Mouse (Mus musculus): ENCODE data around the gene Sapcd1. TPM values are rescaled to one million over a fixed set of nuclear protein-coding genes. Genes with fewer than 3 reads are reported as not detected.
A peak's percentile ranks its signal among the peaks of the same experiment; 100 is the strongest.

Sapcd1 gene
- polyA plus RNA-seq, 1 experiment, result 0.87 TPM

DNA sequence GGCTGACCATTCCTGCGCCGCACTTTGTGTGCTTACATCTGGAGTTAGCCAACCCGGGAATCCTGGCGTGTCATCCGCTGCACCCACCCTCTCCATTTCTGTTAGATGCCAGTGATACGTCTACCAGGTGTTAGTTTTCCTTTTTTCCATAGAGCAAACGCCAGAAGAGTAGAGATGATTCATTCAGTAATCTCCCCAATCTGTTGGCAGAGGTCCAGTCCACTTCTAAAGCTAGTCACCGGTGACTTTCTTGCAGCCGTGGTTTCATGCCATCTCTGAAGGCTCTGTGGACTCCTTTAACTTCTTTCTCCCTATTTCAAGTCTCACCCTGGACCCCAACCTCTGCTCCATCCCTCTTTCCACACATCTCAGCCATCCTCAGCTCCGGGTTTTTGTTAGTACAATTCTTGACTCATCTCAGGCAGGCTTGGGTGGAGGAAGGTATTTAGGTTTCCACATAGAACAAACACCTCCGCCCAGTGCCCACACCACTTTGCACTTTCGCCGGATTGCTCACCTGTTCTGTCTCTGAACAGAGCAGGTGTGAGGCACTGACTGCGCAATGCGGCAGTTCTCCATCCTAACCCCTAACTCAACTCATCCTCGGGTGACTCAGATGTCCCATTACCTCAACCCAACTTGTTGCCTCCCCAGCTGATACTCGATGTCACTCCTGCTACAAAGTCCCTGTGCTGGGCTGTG lies 40.5 kb upstream of the Sapcd1 start:
- Histone ChIP-seq H3K36me3 (ENCODE audit: control insufficient read depth, insufficient read depth, low read length) (no peaks in the 10 kb centered on the region), H3K27me3 (ENCODE audit: control insufficient read depth, insufficient read depth, low read length) (no peaks in the 10 kb centered on the region; the same call in 1 of the 2 replicates), H3K27ac (ENCODE audit: insufficient read depth, low read depth, low read length) (no peak overlapping the region), H3K4me3 (ENCODE audit: low read depth, low read length) (no peak overlapping the region), H3K4me1 (ENCODE audit: control insufficient read depth, insufficient read depth, insufficient read length, low read length) (peaks cover 15% of the 10 kb centered on the region)
- 37% methylated on average over 17 of the region's 17 CpGs for WGBS
- TF ChIP-seq POLR2A (IDR thresholded peaks at IDR 0.05; ENCODE audit: low read depth, low read length) (no peak), CTCF (IDR thresholded peaks at IDR 0.05; ENCODE audit: extremely low read depth, insufficient read length, insufficient replicate concordance, low read depth, low read length) (no peak)

DNA sequence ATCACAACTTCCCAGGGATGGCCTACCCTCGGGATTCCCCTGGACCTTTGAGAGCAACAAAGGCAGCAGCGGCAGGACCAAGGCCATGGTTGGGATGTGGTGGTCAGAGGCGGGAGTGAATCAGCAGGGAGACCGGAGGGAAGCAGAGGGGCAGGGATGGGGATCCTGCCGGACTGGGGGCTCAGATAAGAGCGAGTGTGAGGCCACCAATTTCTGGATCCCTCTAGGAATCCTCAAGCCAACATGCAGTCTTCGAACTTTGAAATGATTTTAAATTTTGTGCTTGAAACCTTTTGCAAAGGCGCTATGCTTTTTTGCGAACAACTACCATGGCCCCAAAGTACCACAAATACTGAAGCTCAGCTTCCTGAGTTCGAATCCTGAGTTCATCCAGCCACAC lies 38.3 kb upstream of the Sapcd1 start, which contains the start of gene Mpig6b:
Gene Mpig6b, minus strand, starts transcription at position 101 of the 400 bp plus-strand sequence.
- Histone ChIP-seq H3K27ac (ENCODE audit: insufficient read depth, low read depth, low read length) (peak within 1 kb of the TSS; percentile 83), H3K36me3 (ENCODE audit: control insufficient read depth, insufficient read depth, low read length) (no peaks in the 10 kb centered on the region), H3K4me1 (ENCODE audit: control insufficient read depth, insufficient read depth, insufficient read length, low read length) (peaks cover 21% of the 10 kb centered on the region), H3K4me3 (ENCODE audit: low read depth, low read length) (peak within 1 kb of the TSS; percentile 60), H3K27me3 (ENCODE audit: control insufficient read depth, insufficient read depth, low read length) (no peaks in the 10 kb centered on the region; the same call in 1 of the 2 replicates)
- 78% methylated on average over 10 of the region's 10 CpGs for WGBS
- TF ChIP-seq CTCF (IDR thresholded peaks at IDR 0.05; ENCODE audit: extremely low read depth, insufficient read length, insufficient replicate concordance, low read depth, low read length), result no peak
- TF ChIP-seq POLR2A (IDR thresholded peaks at IDR 0.05; ENCODE audit: low read depth, low read length), result no peak

DNA sequence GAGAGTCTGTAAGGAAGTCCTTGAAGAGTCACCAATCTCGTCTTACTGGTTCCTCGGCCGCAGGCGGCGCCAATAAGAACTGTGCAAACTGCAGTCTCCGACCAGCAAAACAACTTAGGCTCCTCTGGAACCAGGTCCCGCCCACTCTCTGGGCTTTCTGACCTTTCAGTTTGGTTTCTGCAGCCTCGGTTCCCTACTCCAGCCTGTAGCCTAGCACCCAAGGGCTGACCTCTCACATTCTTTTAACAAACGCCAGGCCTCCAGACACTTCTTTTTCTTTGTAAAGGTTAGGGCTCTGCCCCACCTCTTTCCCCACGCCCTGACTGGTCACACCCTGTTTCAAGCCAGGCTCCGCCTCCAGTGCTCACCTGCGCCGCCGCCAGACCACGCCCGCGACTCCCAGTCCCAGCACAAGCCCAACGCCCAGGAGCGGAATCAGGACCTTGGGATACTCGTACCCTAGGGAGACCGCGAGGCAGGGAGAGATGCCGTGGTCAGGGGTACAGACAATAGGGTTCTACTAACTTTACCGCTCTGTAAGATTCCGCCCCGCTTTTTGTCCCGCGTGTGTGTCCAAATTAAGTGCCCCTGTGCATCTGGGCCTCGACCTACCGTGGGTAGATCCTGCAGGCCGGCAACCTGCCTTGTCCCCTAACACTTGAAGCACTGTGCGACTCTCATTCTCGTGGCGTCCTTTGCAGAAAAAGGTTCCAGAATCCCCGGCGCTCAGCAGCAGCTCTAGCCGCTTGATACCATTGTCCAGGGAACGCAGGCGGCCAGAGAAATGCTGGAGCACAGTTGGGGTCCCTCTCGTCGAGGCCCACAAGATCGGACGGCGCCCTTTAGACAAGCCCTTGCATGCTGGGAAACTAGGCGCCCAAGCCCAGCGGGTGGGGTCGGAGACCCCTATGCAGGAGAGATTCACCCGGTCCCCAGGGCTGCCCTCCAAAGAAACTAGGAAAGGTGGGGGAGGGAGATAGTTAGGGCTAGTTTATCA lies 37.4 kb upstream of the Sapcd1 start, which contains the start of gene Ly6g6c:
Gene Ly6g6c, plus strand, starts transcription at position 438 of the 997 bp plus-strand sequence.
- peak within 1 kb of the TSS; percentile 83 for H3K27ac ChIP-seq (ENCODE audit: insufficient read depth, low read depth, low read length)
- H3K4me3 ChIP-seq (ENCODE audit: low read depth, low read length), result peak within 1 kb of the TSS; percentile 60
- TF ChIP-seq CTCF (IDR thresholded peaks at IDR 0.05; ENCODE audit: extremely low read depth, insufficient read length, insufficient replicate concordance, low read depth, low read length) (no peak), POLR2A (IDR thresholded peaks at IDR 0.05; ENCODE audit: low read depth, low read length) (no peak; the same call in 1 of the 2 replicates)
- 5% methylated on average over 48 of the region's 48 CpGs for WGBS
- no peaks in the 10 kb centered on the region; the same call in 1 of the 2 replicates for H3K27me3 ChIP-seq (ENCODE audit: control insufficient read depth, insufficient read depth, low read length)
- peaks cover 25% of the 10 kb centered on the region for H3K4me1 ChIP-seq (ENCODE audit: control insufficient read depth, insufficient read depth, insufficient read length, low read length)
- H3K36me3 ChIP-seq (ENCODE audit: control insufficient read depth, insufficient read depth, low read length), result no peaks in the 10 kb centered on the region

DNA sequence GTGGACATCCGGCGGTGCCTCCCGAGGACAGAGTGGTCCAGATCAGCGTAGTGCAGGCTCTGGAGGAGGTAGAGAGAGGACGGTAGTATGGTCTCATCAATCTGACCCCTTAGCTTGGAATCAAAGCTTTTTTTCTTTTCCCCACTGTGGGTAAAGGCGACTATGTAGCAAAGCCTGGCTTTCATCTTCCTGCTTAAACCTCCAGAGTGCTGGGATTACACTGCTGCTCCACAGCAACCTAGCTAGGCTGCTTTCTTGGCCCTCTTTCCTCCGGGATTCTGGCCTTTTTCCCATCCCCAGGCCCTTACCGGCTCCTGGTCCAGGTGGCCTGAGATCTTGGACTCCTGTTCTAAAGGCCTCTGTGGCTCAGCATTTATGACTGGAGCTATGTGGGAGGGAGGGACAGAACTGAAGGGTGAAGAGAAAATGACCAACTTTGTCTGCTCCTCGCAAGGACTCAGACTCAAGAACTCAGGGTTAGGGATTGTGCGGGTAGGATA lies 36.6 kb upstream of the Sapcd1 start:
- peaks cover 30% of the 10 kb centered on the region for H3K4me1 ChIP-seq (ENCODE audit: control insufficient read depth, insufficient read depth, insufficient read length, low read length)
- WGBS, result 43% methylated on average over 10 of the region's 10 CpGs
- peak overlapping the region; percentile 56; the same call in 1 of the 2 replicates for H3K27ac ChIP-seq (ENCODE audit: insufficient read depth, low read depth, low read length)
- TF ChIP-seq CTCF (IDR thresholded peaks at IDR 0.05; ENCODE audit: extremely low read depth, insufficient read length, insufficient replicate concordance, low read depth, low read length) (no peak), POLR2A (IDR thresholded peaks at IDR 0.05; ENCODE audit: low read depth, low read length) (no peak)
- H3K4me3 ChIP-seq (ENCODE audit: low read depth, low read length), result peak overlapping the region; percentile 60
- H3K27me3 ChIP-seq (ENCODE audit: control insufficient read depth, insufficient read depth, low read length), result no peaks in the 10 kb centered on the region; the same call in 1 of the 2 replicates
- no peaks in the 10 kb centered on the region for H3K36me3 ChIP-seq (ENCODE audit: control insufficient read depth, insufficient read depth, low read length)

DNA sequence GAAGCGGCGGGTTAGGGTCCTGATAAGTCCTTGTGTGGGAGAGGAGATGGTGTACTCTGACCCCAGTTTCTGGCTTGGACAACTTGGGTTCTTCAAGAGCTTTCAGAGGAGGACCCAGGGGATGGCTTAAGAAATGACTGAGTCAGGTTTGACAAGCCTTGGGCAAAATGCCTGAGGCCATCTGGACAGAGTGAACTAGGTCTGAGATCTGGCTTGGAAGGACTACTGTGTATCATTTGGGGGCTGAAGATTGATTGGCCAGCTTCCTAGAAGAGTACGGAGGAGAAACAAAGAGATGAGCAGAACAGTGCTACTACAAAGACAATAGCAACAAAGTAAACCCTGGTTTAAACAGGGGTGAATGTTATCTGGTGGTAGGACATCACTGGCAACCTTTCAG lies 35.6 kb upstream of the Sapcd1 start:
- peaks cover 36% of the 10 kb centered on the region for H3K4me1 ChIP-seq (ENCODE audit: control insufficient read depth, insufficient read depth, insufficient read length, low read length)
- H3K4me3 ChIP-seq (ENCODE audit: low read depth, low read length), result no peak overlapping the region
- 92% methylated on average over 3 of the region's 3 CpGs for WGBS
- H3K27ac ChIP-seq (ENCODE audit: insufficient read depth, low read depth, low read length), result no peak overlapping the region
- no peaks in the 10 kb centered on the region for H3K36me3 ChIP-seq (ENCODE audit: control insufficient read depth, insufficient read depth, low read length)
- no peak for TF ChIP-seq CTCF (IDR thresholded peaks at IDR 0.05; ENCODE audit: extremely low read depth, insufficient read length, insufficient replicate concordance, low read depth, low read length)
- TF ChIP-seq POLR2A (IDR thresholded peaks at IDR 0.05; ENCODE audit: low read depth, low read length), result no peak
- H3K27me3 ChIP-seq (ENCODE audit: control insufficient read depth, insufficient read depth, low read length), result no peaks in the 10 kb centered on the region; the same call in 1 of the 2 replicates

DNA sequence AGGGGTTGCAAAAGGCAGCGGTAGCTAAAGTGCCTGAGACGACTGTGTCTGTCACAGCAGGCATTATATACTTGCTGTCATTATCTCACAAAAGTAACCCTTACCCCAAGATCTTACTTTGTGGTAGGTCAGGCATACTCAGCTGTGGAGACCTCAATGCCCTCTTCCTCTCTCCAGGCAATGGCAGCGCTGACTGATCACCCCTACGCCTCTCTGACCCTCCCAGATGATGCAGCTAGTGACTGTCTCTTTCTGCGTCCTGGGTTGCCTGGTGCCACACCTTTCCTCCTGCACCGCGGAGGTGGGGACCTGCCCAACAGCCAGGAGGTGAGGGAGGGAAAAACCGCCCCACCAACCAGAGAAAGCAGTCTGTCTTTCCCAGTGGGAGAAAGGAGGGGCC lies 33.5 kb upstream of the Sapcd1 start:
- TF ChIP-seq POLR2A (IDR thresholded peaks at IDR 0.05; ENCODE audit: low read depth, low read length) (no peak), CTCF (IDR thresholded peaks at IDR 0.05; ENCODE audit: extremely low read depth, insufficient read length, insufficient replicate concordance, low read depth, low read length) (no peak)
- 66% methylated on average over 8 of the region's 8 CpGs for WGBS
- Histone ChIP-seq H3K27ac (ENCODE audit: insufficient read depth, low read depth, low read length) (no peak overlapping the region), H3K4me3 (ENCODE audit: low read depth, low read length) (no peak overlapping the region), H3K27me3 (ENCODE audit: control insufficient read depth, insufficient read depth, low read length) (no peaks in the 10 kb centered on the region; the same call in 1 of the 2 replicates), H3K4me1 (ENCODE audit: control insufficient read depth, insufficient read depth, insufficient read length, low read length) (peaks cover 36% of the 10 kb centered on the region), H3K36me3 (ENCODE audit: control insufficient read depth, insufficient read depth, low read length) (peaks cover 17% of the 10 kb centered on the region)
